Mouse (Mus musculus): ENCODE results near the gene Ifna7.

- no peak for TF ChIP-seq POLR2A (IDR thresholded peaks at IDR 0.05; ENCODE audit: insufficient read depth, low read length)
- no peak for TF ChIP-seq CTCF (IDR thresholded peaks at IDR 0.05; ENCODE audit: low read depth, low read length)
Measured at GRCm38 (mm10) chr4:88859214-88859613, 43.2 kb downstream of the Ifna7 start.

All from ES-Bruce4 (cell line).